Comparison of ENCODE assay signal across 8 mouse cellular contexts in genomic region chr7:44398570-44398969, GRCm38 (mm10). TPM values are rescaled to one million over a fixed set of nuclear protein-coding genes. Genes with fewer than 3 reads are reported as not detected.
DNase-seq lines count a peak whose midpoint lies in the region; ATAC-seq and TF ChIP-seq lines count a peak whose summit lies in the region.

No protein-coding gene starts in this region.

- H3K36me3 ChIP-seq in forebrain, embryonic 12.5 days (replicated peaks), result no peaks in the 10 kb centered on the region
- no peaks in the 10 kb centered on the region for H3K36me3 ChIP-seq in liver, embryonic 14.5 days (replicated peaks; ENCODE audit: control insufficient read depth, insufficient read depth, low read depth)
- H3K36me3 ChIP-seq in neural tube, embryonic 11.5 days (ENCODE audit: control insufficient read depth, insufficient read depth, low read length), result no peaks in the 10 kb centered on the region

- H3K4me2 ChIP-seq in forebrain, embryonic 12.5 days, result no peak overlapping the region
- H3K4me2 ChIP-seq in liver, embryonic 14.5 days (ENCODE audit: low read depth), result no peak overlapping the region
- no peak overlapping the region for H3K4me2 ChIP-seq in neural tube, embryonic 11.5 days (ENCODE audit: low read depth)

- no peak overlapping the region for H3K4me3 ChIP-seq in forebrain, embryonic 12.5 days (replicated peaks)
- no peak overlapping the region for H3K4me3 ChIP-seq in liver, embryonic 14.5 days (ENCODE audit: insufficient read depth in 1 of 2, low read depth in 2 of 2, low read length in 2 of 2)
- H3K4me3 ChIP-seq in neural tube, embryonic 11.5 days (ENCODE audit: low read depth, low read length), result no peak overlapping the region

- DNase-seq in urinary bladder, postnatal 25 days (ENCODE audit: low spot score), result peak; percentile 26
- no peak for DNase-seq in urinary bladder, adult 2 months (ENCODE audit: low spot score)
- DNase-seq in c-Kit-positive CD71-positive TER-119-negative erythroid progenitor cells, embryonic 14.5 days (ENCODE audit: low read depth), result peak; percentile 55
- peak; percentile 46 to 52 (median 49) for DNase-seq in liver, embryonic 14.5 days (ENCODE audit: low read depth in 3 of 3, low spot score in 3 of 3)
- DNase-seq in neural tube, embryonic 11.5 days (ENCODE audit: low spot score), result peak; percentile 68
- peak; percentile 65 to 68 for DNase-seq in thymus, postnatal 36 days

- ATAC-seq in forebrain, embryonic 12.5 days (ENCODE audit: low FRiP score), result peak; percentile 84
- peak; percentile 82 for ATAC-seq in inflammation-experienced regulatory T-cells, adult 6 months
- ATAC-seq in liver, embryonic 14.5 days (ENCODE audit: insufficient read depth), result peak; percentile 57; the same call in 1 of the 2 replicates
- ATAC-seq in neural tube, embryonic 11.5 days (ENCODE audit: insufficient read depth, low FRiP score, low TSS enrichment), result peak; percentile 41; the same call in 1 of the 2 replicates

- H3K27me3 ChIP-seq in forebrain, embryonic 12.5 days, result peaks cover 24% of the 10 kb centered on the region
- H3K27me3 ChIP-seq in liver, embryonic 14.5 days (ENCODE audit: control insufficient read depth, insufficient read depth, low read length), result no peaks in the 10 kb centered on the region
- no peaks in the 10 kb centered on the region for H3K27me3 ChIP-seq in neural tube, embryonic 11.5 days (ENCODE audit: control insufficient read depth, insufficient read depth, low read length)

- H3K9me3 ChIP-seq in forebrain, embryonic 12.5 days, result no peaks in the 10 kb centered on the region
- no peaks in the 10 kb centered on the region for H3K9me3 ChIP-seq in liver, embryonic 14.5 days (ENCODE audit: control insufficient read depth, low read length)
- no peaks in the 10 kb centered on the region for H3K9me3 ChIP-seq in neural tube, embryonic 11.5 days (ENCODE audit: control insufficient read depth, low read length)

- H3K4me1 ChIP-seq in forebrain, embryonic 12.5 days, result peaks cover 8% of the 10 kb centered on the region; the same call in 1 of the 2 replicates
- no peaks in the 10 kb centered on the region for H3K4me1 ChIP-seq in liver, embryonic 14.5 days (replicated peaks; ENCODE audit: control insufficient read depth in 2 of 2, insufficient read depth in 2 of 2, low read length in 1 of 2)
- H3K4me1 ChIP-seq in neural tube, embryonic 11.5 days (ENCODE audit: control insufficient read depth, insufficient read depth, low read length), result no peaks in the 10 kb centered on the region

- H3K9ac ChIP-seq in forebrain, embryonic 12.5 days, result no peak overlapping the region
- no peak overlapping the region for H3K9ac ChIP-seq in liver, embryonic 14.5 days (replicated peaks)
- H3K9ac ChIP-seq in neural tube, embryonic 11.5 days (ENCODE audit: low read length), result no peak overlapping the region

- 8% methylated on average over 3 of the region's 3 CpGs for WGBS in forebrain, embryonic 12.5 days
- 10% methylated on average over 3 of the region's 3 CpGs for WGBS in liver, embryonic 14.5 days (ENCODE audit: insufficient replicate concordance)
- WGBS in neural tube, embryonic 11.5 days, result 12% methylated on average over 3 of the region's 3 CpGs

- no peak overlapping the region for H3K27ac ChIP-seq in forebrain, embryonic 12.5 days
- H3K27ac ChIP-seq in liver, embryonic 14.5 days, result no peak overlapping the region
- no peak overlapping the region for H3K27ac ChIP-seq in neural tube, embryonic 11.5 days (ENCODE audit: low read depth, low read length)

- no peak for TF ChIP-seq EP300 in liver, embryonic 14.5 days (IDR thresholded peaks at IDR 0.05; ENCODE audit: low read depth)

- TF ChIP-seq CTCF in liver, embryonic 14.5 days (IDR thresholded peaks at IDR 0.05; ENCODE audit: low read depth), result peak; percentile 88

RNA-seq across cellular contexts. Expression of gene 1700008O03Rik, which starts 12.9 kb away (rescaled TPM):
- 1.4 and 1.5 TPM in 2 replicates for polyA plus RNA-seq in urinary bladder, adult 2 months (2012; rRNA removed)
- polyA plus RNA-seq in forebrain, embryonic 12.5 days (2016; fragmentation: Nextera tagmentation; extraction: Ambion mirVana), result 0.86 and 1.5 TPM in 2 replicates
- polyA plus RNA-seq in inflammation-experienced regulatory T-cells, adult 6 months (2017; shearing (Covaris generic)), result not detected
- polyA plus RNA-seq in liver, embryonic 14.5 days (2012; rRNA removed), result 0.06 and 0.12 TPM in 2 replicates
- polyA plus RNA-seq in liver, embryonic 14.5 days (2014; fragmentation: Nextera tagmentation; extraction: Ambion mirVana), result not detected in 2 replicates
- 1.0 and 1.1 TPM in 2 replicates for polyA plus RNA-seq in neural tube, embryonic 11.5 days (2014; fragmentation: Nextera tagmentation; extraction: Ambion mirVana)

RNA-seq across cellular contexts. Expression of gene Syt3, which starts 14.7 kb away (rescaled TPM):
- 4.1 and 4.3 TPM in 2 replicates for polyA plus RNA-seq in urinary bladder, adult 2 months (2012; rRNA removed)
- polyA plus RNA-seq in forebrain, embryonic 12.5 days (2016; fragmentation: Nextera tagmentation; extraction: Ambion mirVana), result 5.5 and 6.6 TPM in 2 replicates
- not detected for polyA plus RNA-seq in inflammation-experienced regulatory T-cells, adult 6 months (2017; shearing (Covaris generic))
- polyA plus RNA-seq in liver, embryonic 14.5 days (2012; rRNA removed), result 0.02 and 0.06 TPM in 2 replicates
- polyA plus RNA-seq in liver, embryonic 14.5 days (2014; fragmentation: Nextera tagmentation; extraction: Ambion mirVana), result 0.14 TPM in 1 of 2 replicates, not detected in the other
- 2.9 and 3.7 TPM in 2 replicates for polyA plus RNA-seq in neural tube, embryonic 11.5 days (2014; fragmentation: Nextera tagmentation; extraction: Ambion mirVana)

RNA-seq across cellular contexts. Expression of gene Lrrc4b, which starts 30.2 kb away (rescaled TPM):
- 1.7 and 2.3 TPM in 2 replicates for polyA plus RNA-seq in urinary bladder, adult 2 months (2012; rRNA removed)
- 10.6 and 12.0 TPM in 2 replicates for polyA plus RNA-seq in forebrain, embryonic 12.5 days (2016; fragmentation: Nextera tagmentation; extraction: Ambion mirVana)
- polyA plus RNA-seq in inflammation-experienced regulatory T-cells, adult 6 months (2017; shearing (Covaris generic)), result not detected
- polyA plus RNA-seq in liver, embryonic 14.5 days (2012; rRNA removed), result 0.02 and 0.30 TPM in 2 replicates
- not detected in 2 replicates for polyA plus RNA-seq in liver, embryonic 14.5 days (2014; fragmentation: Nextera tagmentation; extraction: Ambion mirVana)
- 7.4 and 8.0 TPM in 2 replicates for polyA plus RNA-seq in neural tube, embryonic 11.5 days (2014; fragmentation: Nextera tagmentation; extraction: Ambion mirVana)
